Mouse (Mus musculus) intestine, embryonic 14.5 days (tissue): Measurements from ENCODE around the gene Gm49342. TPM values are rescaled to one million over a fixed set of nuclear protein-coding genes. Genes with fewer than 3 reads are reported as not detected.
"Not testable (repeated sequence)": the region's sequence is repeated elsewhere in the genome, so short reads cannot be mapped to it uniquely, and the experiment has no call there.

Source experiments
- ATAC-seq: fragments of 200-750 bp; cut with Nextera tagmentation; replicated peaks from 2 replicates; pipeline ENCODE4 v1.8.0; 2017; ENCODE audit warnings: low read depth, moderate number of reproducible peaks, moderate TSS enrichment, moderate library complexity; ENCODE audit not compliant: low FRiP score, low TSS enrichment
- DNase-seq: peaks from one replicate; pipeline ENCODE4 v3.0.0-alpha.2; 2018; ENCODE audit warnings: low spot score
- H3K27ac ChIP-seq: fragments of 300-500 bp; sonication (generic); 2 replicates; pipeline ENCODE4 v1.5.1; 2014; ENCODE audit warnings: low read depth, mild to moderate bottlenecking, control low read depth
- H3K27me3 ChIP-seq: fragments of 300-500 bp; sonication (generic); replicated peaks from 2 replicates; pipeline ENCODE4 v1.6.1; 2014; ENCODE audit warnings: low read length, control low read depth; ENCODE audit not compliant: control insufficient read depth, insufficient read depth
- H3K36me3 ChIP-seq: fragments of 300-500 bp; sonication (generic); 2 replicates; pipeline ENCODE4 v1.6.1; 2014; ENCODE audit warnings: low read length, control low read depth; ENCODE audit not compliant: control insufficient read depth, insufficient read depth
- H3K4me1 ChIP-seq: fragments of 300-500 bp; sonication (generic); replicated peaks from 2 replicates; pipeline ENCODE4 v1.6.1; 2014; ENCODE audit warnings: low read length, control low read depth, mixed read lengths; ENCODE audit not compliant: control insufficient read depth, insufficient read depth
- H3K4me2 ChIP-seq: fragments of 300-500 bp; sonication (generic); 2 replicates; pipeline ENCODE4 v1.6.1; 2014; ENCODE audit warnings: low read length
- H3K4me3 ChIP-seq: fragments of 300-500 bp; sonication (generic); 2 replicates; pipeline ENCODE4 v1.5.1; 2014; ENCODE audit warnings: low read depth, low read length, control low read depth, mixed read lengths
- H3K9ac ChIP-seq: fragments of 300-500 bp; sonication (generic); 2 replicates; pipeline ENCODE4 v1.6.1; 2014; ENCODE audit warnings: mild to moderate bottlenecking, low read length
- H3K9me3 ChIP-seq: fragments of 300-500 bp; sonication (generic); 2 replicates; pipeline ENCODE4 v1.6.1; 2016; ENCODE audit warnings: low read length, control low read depth; ENCODE audit not compliant: control insufficient read depth
- WGBS: fragments of 180-500 bp; shearing (Covaris S2); extraction: QIAGEN DNeasy Blood & Tissue Kit; methylation state at CpG from one replicate; pipeline ENCODE4 v1.1.7; 2014; 5-methylcytosine and 5-hydroxymethylcytosine counted together
- polyA plus RNA-seq: library from polyadenylated mRNA; unstranded; fragments of >200 nt; fragmentation: Nextera tagmentation; extraction: Ambion mirVana; gene quantifications from 2 replicates; pipeline ENCODE4 v1.2.1, GENCODE M21; 2014

Gm49342 gene
- polyA plus RNA-seq, 1 experiment from 2014 or later: not detected

DNA sequence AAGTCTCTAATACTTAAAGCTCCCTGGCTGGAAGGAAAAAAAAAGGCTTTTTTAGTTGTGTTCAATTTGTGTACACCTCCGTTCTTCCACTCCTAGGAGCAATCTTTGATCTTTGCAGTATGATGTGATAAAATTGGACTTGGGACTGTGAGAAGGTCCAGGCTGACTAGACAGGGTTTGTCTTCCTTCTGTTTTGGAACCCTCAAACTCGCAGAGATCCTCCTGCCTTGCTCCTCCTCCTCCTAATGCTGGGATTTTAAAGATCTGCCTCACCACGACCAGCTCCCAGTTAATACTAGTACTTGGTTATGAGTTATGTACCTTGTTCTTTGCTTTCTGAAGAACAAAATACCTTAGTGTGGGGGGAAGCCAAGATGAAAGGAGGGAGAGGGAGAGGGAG is 1.2 kb downstream of the Gm49342 start:
- not testable (repeated sequence) for H3K27me3 ChIP-seq, H3K4me1 ChIP-seq, H3K27ac ChIP-seq, H3K9ac ChIP-seq, DNase-seq, H3K9me3 ChIP-seq, H3K36me3 ChIP-seq, ATAC-seq
- H3K4me3 ChIP-seq: peak overlapping the region; percentile 56
- H3K4me2 ChIP-seq: peak overlapping the region; percentile 60
- 27% methylated on average over 3 of the region's 3 CpGs for WGBS

DNA sequence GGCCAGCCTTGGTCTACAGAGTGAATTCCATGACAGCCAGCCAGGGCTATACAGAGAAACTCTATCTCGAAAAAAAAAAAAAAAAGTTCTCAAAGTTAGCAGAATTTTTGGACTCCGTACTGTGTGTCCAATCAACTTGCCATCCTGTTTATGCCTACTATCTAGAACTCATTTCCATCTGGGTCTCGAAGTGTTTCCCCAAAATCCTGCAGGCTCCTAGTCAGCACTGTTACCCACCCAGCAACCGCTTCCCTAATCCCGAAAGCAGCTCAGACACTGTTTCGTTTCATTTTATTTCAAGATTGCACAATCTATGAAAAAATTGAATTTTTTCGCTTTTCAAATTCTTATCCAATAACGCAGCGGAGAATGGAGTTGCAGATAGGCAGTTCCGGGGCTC is 11.2 kb downstream of the Gm49342 start:
- WGBS: 86% methylated on average over 10 of the region's 10 CpGs
- no peak overlapping the region for H3K4me3 ChIP-seq
- H3K36me3 ChIP-seq: peaks cover 8% of the 10 kb centered on the region; the same call in 1 of the 2 replicates
- no peak overlapping the region for H3K9ac ChIP-seq
- H3K27ac ChIP-seq: no peak overlapping the region
- no peaks in the 10 kb centered on the region for H3K9me3 ChIP-seq
- ATAC-seq: no peak
- H3K27me3 ChIP-seq: no peaks in the 10 kb centered on the region
- DNase-seq: no peak
- H3K4me2 ChIP-seq: no peak overlapping the region
- H3K4me1 ChIP-seq: no peaks in the 10 kb centered on the region

DNA sequence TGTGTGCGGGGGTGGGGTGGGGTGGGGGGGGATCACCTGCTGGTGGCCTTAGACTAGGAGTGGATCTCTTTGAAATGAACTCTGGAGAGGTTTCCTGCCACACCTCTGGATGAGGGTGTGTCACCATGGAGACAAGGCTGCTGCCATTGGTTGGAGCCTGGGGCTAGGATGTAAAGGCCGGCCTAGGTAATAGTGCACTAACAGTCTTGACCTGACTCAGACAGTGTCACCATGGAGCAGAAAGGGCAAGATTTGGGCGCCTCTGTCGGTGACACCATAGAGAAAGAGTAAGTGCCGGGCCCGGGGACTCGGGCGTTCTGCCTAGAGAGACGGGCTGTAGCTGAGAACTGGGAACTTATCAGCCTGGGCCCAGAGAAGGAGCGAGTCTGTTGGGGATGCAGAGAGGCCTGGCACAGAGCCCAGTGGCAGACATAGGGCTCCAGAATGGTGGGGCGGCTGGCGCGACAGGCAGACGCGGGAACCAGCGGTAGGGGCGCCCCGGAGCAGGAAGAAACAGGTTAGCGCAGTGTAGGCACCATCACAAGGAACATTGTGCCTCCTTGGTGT is 11.7 kb downstream of the Gm49342 start, which contains the start of gene Pnp2:
TSS of gene Pnp2 (plus strand) at position 51 of the 567 bp plus-strand sequence.
- not testable (repeated sequence) for H3K4me1 ChIP-seq, H3K27me3 ChIP-seq, H3K4me3 ChIP-seq, H3K9me3 ChIP-seq, H3K27ac ChIP-seq, H3K9ac ChIP-seq, H3K36me3 ChIP-seq
- ATAC-seq (peak; percentile 71), DNase-seq (peak; percentile 63)
- peak within 1 kb of the TSS; percentile 32; the same call in 1 of the 2 replicates for H3K4me2 ChIP-seq
- WGBS: 9% methylated on average over 19 of the region's 19 CpGs

GRCm38 (mm10) chr14:50956724-50957123 is 12.4 kb downstream of the Gm49342 start:
- not testable (repeated sequence) for H3K9me3 ChIP-seq, H3K27me3 ChIP-seq, H3K27ac ChIP-seq, H3K4me1 ChIP-seq, H3K4me2 ChIP-seq, H3K9ac ChIP-seq, H3K4me3 ChIP-seq, ATAC-seq, H3K36me3 ChIP-seq, DNase-seq
- 84% methylated on average over 6 of the region's 6 CpGs for WGBS

DNA sequence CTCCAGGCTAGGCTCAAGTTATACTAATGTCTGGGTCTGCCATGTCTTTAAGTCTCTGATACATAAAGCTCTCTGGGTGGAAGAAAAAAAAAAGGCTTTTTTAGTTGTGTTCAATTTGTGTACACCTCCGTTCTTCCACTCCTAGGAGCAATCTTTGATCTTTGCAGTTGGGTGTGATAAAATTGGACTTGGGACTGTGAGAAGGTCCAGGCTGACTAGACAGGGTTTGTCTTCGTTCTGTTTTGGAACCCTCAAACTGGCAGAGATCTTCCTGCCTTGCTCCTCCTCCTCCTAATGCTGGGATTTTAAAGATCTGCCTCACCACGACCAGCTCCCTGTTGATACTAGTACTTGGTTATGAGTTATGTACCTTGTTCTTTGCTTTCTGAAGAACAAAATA is 12.8 kb downstream of the Gm49342 start:
- H3K4me2 ChIP-seq, DNase-seq, H3K36me3 ChIP-seq, ATAC-seq, H3K4me3 ChIP-seq, H3K27me3 ChIP-seq, H3K27ac ChIP-seq, H3K9ac ChIP-seq, H3K4me1 ChIP-seq, H3K9me3 ChIP-seq: not testable (repeated sequence)
- 59% methylated on average over 3 of the region's 3 CpGs for WGBS

DNA sequence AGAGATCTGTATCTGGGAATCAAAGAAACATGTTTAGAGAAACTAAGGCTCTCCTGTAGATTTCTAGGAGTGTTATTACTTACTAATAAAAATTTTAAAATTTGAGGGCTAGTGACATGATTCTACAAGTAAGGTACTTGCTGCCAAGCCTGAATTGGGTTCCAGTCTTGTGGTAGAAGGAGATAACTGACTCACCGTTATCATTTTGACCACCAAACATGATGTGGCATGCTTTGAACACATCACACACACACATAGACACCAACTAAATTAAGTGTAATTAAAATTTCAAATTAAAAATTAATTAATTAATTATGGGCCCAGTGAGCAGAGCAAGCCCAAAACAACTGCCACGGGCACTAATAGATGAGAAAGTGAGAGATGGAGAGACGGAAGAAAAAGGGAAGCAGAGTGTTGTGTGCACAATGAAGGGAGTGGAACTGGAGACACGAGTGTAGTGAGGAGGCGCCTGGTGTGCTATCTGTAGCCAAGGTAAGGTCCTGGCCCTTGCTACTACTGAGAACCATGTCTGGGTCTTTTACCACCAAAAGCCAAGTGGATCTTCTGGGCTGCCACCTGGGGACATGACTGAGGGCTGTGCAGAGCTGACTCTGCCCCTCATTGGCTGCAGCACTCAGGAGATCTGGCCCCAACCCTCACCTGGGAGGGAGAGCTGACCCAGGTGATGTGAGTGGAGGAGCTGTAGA is 14.1 kb downstream of the Gm49342 start:
- not testable (repeated sequence) for ATAC-seq, H3K4me2 ChIP-seq, H3K4me1 ChIP-seq, H3K9me3 ChIP-seq, H3K9ac ChIP-seq, H3K27me3 ChIP-seq, H3K4me3 ChIP-seq, H3K27ac ChIP-seq, H3K36me3 ChIP-seq, DNase-seq
- 94% methylated on average over 5 of the region's 5 CpGs for WGBS

- no peak overlapping the region for H3K4me2 ChIP-seq
- no peak for ATAC-seq
- no peaks in the 10 kb centered on the region for H3K27me3 ChIP-seq
- H3K9ac ChIP-seq: no peak overlapping the region
- 86% methylated on average over 5 of the region's 5 CpGs for WGBS
- no peaks in the 10 kb centered on the region for H3K9me3 ChIP-seq
- 0 out of 2 replicates have a peak, but pooled peaks cover 3% of the 10 kb centered on the region for H3K4me1 ChIP-seq
- H3K27ac ChIP-seq: no peak overlapping the region
- no peak overlapping the region for H3K4me3 ChIP-seq
- no peak for DNase-seq
- H3K36me3 ChIP-seq: no peaks in the 10 kb centered on the region
These were observed 24.1 kb downstream of the Gm49342 start for GRCm38 (mm10) chr14:50968216-50968980.

GRCm38 (mm10) chr14:50969041-50969440 is 24.7 kb downstream of the Gm49342 start:
- no peak overlapping the region for H3K27ac ChIP-seq
- H3K9me3 ChIP-seq: no peaks in the 10 kb centered on the region

More at GRCm38 (mm10) chr14:50969041-50969440, 24.7 kb downstream of the Gm49342 start:
- Histone ChIP-seq H3K4me1 (0 out of 2 replicates have a peak, but pooled peaks cover 3% of the 10 kb centered on the region), H3K4me3 (no peak overlapping the region), H3K4me2 (no peak overlapping the region), H3K27me3 (no peaks in the 10 kb centered on the region), H3K36me3 (no peaks in the 10 kb centered on the region), H3K9ac (no peak overlapping the region)
- DNase-seq (no peak), ATAC-seq (no peak)
- 13% methylated on average over 1 of the region's 1 CpGs for WGBS
